Mouse (Mus musculus): ENCODE data around the gene Npw. TPM values are rescaled to one million over a fixed set of nuclear protein-coding genes. Genes with fewer than 3 reads are reported as not detected.
"Not testable (repeated sequence)": the region's sequence is repeated elsewhere in the genome, so short reads cannot be mapped to it uniquely, and the experiment has no call there.

The Npw gene
- total RNA-seq, 2 experiments from 2014 or later: 0.58 to 1.4 TPM

- H3K27ac ChIP-seq: peak within 1 kb of the TSS; percentile 88
- peak; percentile 42 for TF ChIP-seq CTCF (IDR thresholded peaks at IDR 0.05)
- peak; percentile 93 to 95 for DNase-seq (ENCODE audit: extremely low spot score in 1 of 2, low spot score in 2 of 2)
- intact Hi-C loops (cut with DNase I): no loop called here
- peak within 1 kb of the TSS; percentile 90 for H3K4me3 ChIP-seq
These were observed 11.4 kb upstream of the Npw start, which contains the start of gene Zfp598 for GRCm38 (mm10) chr17:24669545-24670245. Gene Zfp598, plus strand, starts transcription at chr17:24669687.

- DNase-seq (ENCODE audit: extremely low spot score in 1 of 2, low spot score in 2 of 2); intact Hi-C loops (cut with DNase I): not testable (repeated sequence)
- peak overlapping the region; percentile 88 for H3K27ac ChIP-seq
- H3K4me3 ChIP-seq: peak overlapping the region; percentile 90
These were observed 10.9 kb upstream of the Npw start for GRCm38 (mm10) chr17:24669214-24669544.

GRCm38 (mm10) chr17:24667416-24667815 lies 9.2 kb upstream of the Npw start:
- intact Hi-C loops (cut with DNase I): no loop called here
- Histone ChIP-seq H3K27ac (no peak overlapping the region), H3K4me3 (no peak overlapping the region)
- peak in 1 of 2 experiments; percentile 47 for DNase-seq (ENCODE audit: extremely low spot score in 1 of 2, low spot score in 2 of 2)
- peak; percentile 75 for TF ChIP-seq CTCF (IDR thresholded peaks at IDR 0.05)

GRCm38 (mm10) chr17:24667011-24667410 lies 8.8 kb upstream of the Npw start:
- DNase-seq (ENCODE audit: extremely low spot score in 1 of 2, low spot score in 2 of 2); H3K4me3 ChIP-seq; intact Hi-C loops (cut with DNase I); H3K27ac ChIP-seq: not testable (repeated sequence)

- no peak for TF ChIP-seq CTCF (IDR thresholded peaks at IDR 0.05)
- intact Hi-C loops (cut with DNase I): loop anchor here (2.0 kb wide), 1 partner anchor 126 kb away; no protein-coding TSS in a partner anchor
- Histone ChIP-seq H3K27ac (no peak overlapping the region), H3K4me3 (no peak overlapping the region)
- no peak for DNase-seq (ENCODE audit: extremely low spot score in 1 of 2, low spot score in 2 of 2)
These were observed 3.3 kb downstream of the Npw start for GRCm38 (mm10) chr17:24654969-24655368.

- DNase-seq (ENCODE audit: extremely low spot score in 1 of 2, low spot score in 2 of 2): peak; percentile 47 to 70
- Histone ChIP-seq H3K27ac (no peak overlapping the region), H3K4me3 (0 out of 2 replicates have a peak overlapping the region, but pooled peaks have one; percentile 16)
- TF ChIP-seq CTCF (IDR thresholded peaks at IDR 0.05): peak; percentile 86
- intact Hi-C loops (cut with DNase I): loop anchor here (2.0 kb wide), 1 partner anchor 125 kb away; no protein-coding TSS in a partner anchor
These were observed 4.1 kb downstream of the Npw start for GRCm38 (mm10) chr17:24653967-24654710.

- Histone ChIP-seq H3K27ac (no peak overlapping the region), H3K4me3 (no peak overlapping the region)
- intact Hi-C loops (cut with DNase I): no loop called here
- TF ChIP-seq CTCF (IDR thresholded peaks at IDR 0.05): no peak
- no peak for DNase-seq (ENCODE audit: extremely low spot score in 1 of 2, low spot score in 2 of 2)
These were observed 6.4 kb downstream of the Npw start for GRCm38 (mm10) chr17:24651835-24652234.

- H3K27ac ChIP-seq: peak overlapping the region; percentile 95
- DNase-seq (ENCODE audit: extremely low spot score in 1 of 2, low spot score in 2 of 2): no peak
- TF ChIP-seq CTCF (IDR thresholded peaks at IDR 0.05): no peak
- peak overlapping the region; percentile 94 for H3K4me3 ChIP-seq
- intact Hi-C loops (cut with DNase I): no loop called here
These were observed 7.5 kb downstream of the Npw start for GRCm38 (mm10) chr17:24650766-24651165.

GRCm38 (mm10) chr17:24650070-24650616 lies 8.1 kb downstream of the Npw start, which contains the start of gene Slc9a3r2:
Gene Slc9a3r2, minus strand, starts transcription at chr17:24650327.
- intact Hi-C loops (cut with DNase I): no loop called here
- H3K4me3 ChIP-seq: peak within 1 kb of the TSS; percentile 94
- peak within 1 kb of the TSS; percentile 95 for H3K27ac ChIP-seq
- DNase-seq (ENCODE audit: extremely low spot score in 1 of 2, low spot score in 2 of 2): peak; percentile 40 to 52
- TF ChIP-seq CTCF (IDR thresholded peaks at IDR 0.05): no peak

- DNase-seq (ENCODE audit: extremely low spot score in 1 of 2, low spot score in 2 of 2): peak in 1 of 2 experiments; percentile 46
- intact Hi-C loops (cut with DNase I): no loop called here
- H3K27ac ChIP-seq: peak overlapping the region; percentile 95
- H3K4me3 ChIP-seq: peak overlapping the region; percentile 94
- no peak; the same call in 1 of the 2 replicates for TF ChIP-seq CTCF (IDR thresholded peaks at IDR 0.05)
These were observed 8.6 kb downstream of the Npw start for GRCm38 (mm10) chr17:24649581-24650069.

GRCm38 (mm10) chr17:24648731-24649377 lies 9.4 kb downstream of the Npw start:
- intact Hi-C loops (cut with DNase I): no loop called here
- DNase-seq (ENCODE audit: extremely low spot score in 1 of 2, low spot score in 2 of 2): no peak
- H3K4me3 ChIP-seq: peak overlapping the region; percentile 94
- H3K27ac ChIP-seq: peak overlapping the region; percentile 67; the same call in 1 of the 2 replicates
- no peak for TF ChIP-seq CTCF (IDR thresholded peaks at IDR 0.05)
